Mouse (Mus musculus) hindbrain, postnatal 0 days (tissue): ENCODE data around the gene Pfkp. TPM values are rescaled to one million over a fixed set of nuclear protein-coding genes. Genes with fewer than 3 reads are reported as not detected.

ENCODE experiments used
- ATAC-seq: fragments of 200-750 bp; cut with Nextera tagmentation; 2 replicates; pipeline ENCODE4 v1.8.0; 2017; ENCODE audit warnings: mild to moderate bottlenecking, moderate TSS enrichment, moderate library complexity
- DNase-seq: peaks from one replicate; pipeline ENCODE4 v3.0.0-alpha.2; 2015; ENCODE audit warnings: low spot score
- H3K27ac ChIP-seq: fragments of 300-500 bp; sonication (generic); 2 replicates; pipeline ENCODE4 v1.5.1; 2014; ENCODE audit warnings: mild to moderate bottlenecking
- H3K27me3 ChIP-seq: fragments of 300-500 bp; sonication (generic); 2 replicates; pipeline ENCODE4 v1.6.1; 2014; ENCODE audit warnings: low read length, mixed read lengths; ENCODE audit not compliant: insufficient read depth
- H3K36me3 ChIP-seq: fragments of 300-500 bp; sonication (generic); 2 replicates; pipeline ENCODE4 v1.6.1; 2014; ENCODE audit warnings: low read length, mixed read lengths; ENCODE audit not compliant: insufficient read depth
- H3K4me1 ChIP-seq: fragments of 300-500 bp; sonication (generic); 2 replicates; pipeline ENCODE4 v1.6.1; 2014; ENCODE audit warnings: antibody characterized with exemption, low read length, mixed read lengths; ENCODE audit not compliant: insufficient read depth
- H3K4me2 ChIP-seq: fragments of 300-500 bp; sonication (generic); 2 replicates; pipeline ENCODE4 v1.6.1; 2014; ENCODE audit warnings: low read depth, mild to moderate bottlenecking, low read length, moderate library complexity, mixed read lengths
- H3K4me3 ChIP-seq: fragments of 300-500 bp; sonication (generic); 2 replicates; pipeline ENCODE4 v1.5.1; 2014; ENCODE audit warnings: low read length
- H3K9ac ChIP-seq: fragments of 300-500 bp; sonication (generic); replicated peaks from 2 replicates; pipeline ENCODE4 v1.6.1; 2014; ENCODE audit warnings: mild to moderate bottlenecking, low read length, moderate library complexity, mixed read lengths
- H3K9me3 ChIP-seq: fragments of 300-500 bp; sonication (generic); 2 replicates; pipeline ENCODE4 v1.6.1; 2016; ENCODE audit warnings: low read length, mixed read lengths
- CTCF ChIP-seq: IDR thresholded peaks from 2 replicates; pipeline ENCODE4 v1.5.1; 2016; ENCODE audit warnings: antibody characterized with exemption, control low read depth, low read depth
- WGBS: fragments of 180-500 bp; shearing (Covaris S2); extraction: QIAGEN DNeasy Blood & Tissue Kit; methylation state at CpG from one replicate; pipeline ENCODE4 v1.1.7; 2014; 5-methylcytosine and 5-hydroxymethylcytosine counted together
- polyA plus RNA-seq: library from polyadenylated mRNA; unstranded; fragments of >200 nt; fragmentation: Nextera tagmentation; extraction: Ambion mirVana; gene quantifications from 2 replicates; pipeline ENCODE4 v1.2.1, GENCODE M21; 2015
- total RNA-seq: library from RNA; depleted of rRNA; stranded (reverse); fragments of >200 nt; gene quantifications from 2 replicates; pipeline ENCODE4 v1.2.3, GENCODE M21; 2014

The Pfkp gene
- total and polyA plus RNA-seq, 2 experiments from 2014 or later, result 233 to 427 TPM

DNA sequence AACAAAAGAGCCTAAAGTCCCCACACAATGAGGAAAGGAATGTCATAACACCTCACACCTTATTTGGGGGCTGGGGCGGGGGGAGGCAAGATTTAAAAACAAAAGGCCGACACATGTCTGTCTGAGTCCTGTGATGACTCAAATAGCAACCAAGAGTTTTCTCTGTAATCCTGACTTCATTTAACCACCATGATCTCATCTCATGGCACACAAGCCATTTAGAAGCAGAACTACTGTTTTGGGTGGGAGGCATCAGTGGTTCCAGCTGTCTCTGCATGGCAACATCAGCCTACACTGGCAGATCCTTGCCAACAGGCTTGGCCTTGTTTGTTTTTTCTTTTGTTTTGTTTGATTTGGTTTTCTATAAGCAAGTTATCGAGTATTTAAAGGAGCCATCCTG, 29.9 kb downstream of the Pfkp start:
- peaks cover 27% of the 10 kb centered on the region for H3K36me3 ChIP-seq
- DNase-seq, result no peak
- H3K9ac ChIP-seq, result no peak overlapping the region
- no peak overlapping the region for H3K4me3 ChIP-seq
- no peaks in the 10 kb centered on the region for H3K9me3 ChIP-seq
- H3K27me3 ChIP-seq, result no peaks in the 10 kb centered on the region
- no peak for TF ChIP-seq CTCF
- no peaks in the 10 kb centered on the region for H3K4me1 ChIP-seq
- ATAC-seq, result no peak
- H3K27ac ChIP-seq, result no peak overlapping the region
- 86% methylated on average over 3 of the region's 3 CpGs for WGBS
- H3K4me2 ChIP-seq, result no peak overlapping the region

DNA sequence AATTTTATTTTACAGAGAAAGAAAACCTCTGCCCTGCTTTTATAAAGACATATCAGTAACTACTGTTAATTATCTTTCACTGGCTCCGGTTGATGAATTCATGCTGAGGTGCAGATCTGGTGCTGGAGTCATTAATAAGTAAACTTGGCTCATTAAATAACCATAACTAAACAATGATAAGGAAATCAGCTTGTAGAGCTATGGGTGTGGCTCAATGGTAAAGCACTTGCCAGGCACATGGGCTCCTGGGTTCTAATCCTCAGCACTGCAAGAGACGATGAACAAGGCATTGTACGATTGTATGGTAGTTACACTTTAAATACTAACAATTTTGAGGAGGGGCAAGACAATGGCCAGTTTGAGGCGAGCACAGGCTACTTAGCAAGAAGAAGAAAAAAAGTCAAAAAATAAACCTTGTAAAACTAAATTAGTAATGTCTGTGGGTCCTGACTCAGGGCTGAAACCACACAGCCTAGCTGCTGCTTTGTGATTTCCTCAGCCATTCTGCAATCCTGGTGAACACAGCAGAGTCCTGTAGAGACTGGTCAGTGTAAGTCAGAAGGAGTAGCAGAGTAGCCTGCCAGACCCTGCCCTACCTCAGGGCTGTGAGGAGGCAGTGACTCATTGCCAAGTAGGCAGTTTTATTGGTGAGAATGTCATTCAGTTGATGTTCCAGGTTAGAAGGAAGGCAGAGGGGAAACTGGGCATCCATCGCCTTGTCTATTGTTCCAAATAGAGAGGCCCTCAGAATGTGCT, 34.7 kb downstream of the Pfkp start:
- no peak for TF ChIP-seq CTCF
- ATAC-seq, result no peak
- Histone ChIP-seq H3K4me3 (no peak overlapping the region), H3K9me3 (no peaks in the 10 kb centered on the region), H3K36me3 (peaks cover 27% of the 10 kb centered on the region), H3K9ac (no peak overlapping the region), H3K27ac (no peak overlapping the region), H3K4me2 (no peak overlapping the region), H3K4me1 (no peaks in the 10 kb centered on the region), H3K27me3 (no peaks in the 10 kb centered on the region)
- WGBS, result 89% methylated on average over 5 of the region's 5 CpGs
- DNase-seq, result no peak

DNA sequence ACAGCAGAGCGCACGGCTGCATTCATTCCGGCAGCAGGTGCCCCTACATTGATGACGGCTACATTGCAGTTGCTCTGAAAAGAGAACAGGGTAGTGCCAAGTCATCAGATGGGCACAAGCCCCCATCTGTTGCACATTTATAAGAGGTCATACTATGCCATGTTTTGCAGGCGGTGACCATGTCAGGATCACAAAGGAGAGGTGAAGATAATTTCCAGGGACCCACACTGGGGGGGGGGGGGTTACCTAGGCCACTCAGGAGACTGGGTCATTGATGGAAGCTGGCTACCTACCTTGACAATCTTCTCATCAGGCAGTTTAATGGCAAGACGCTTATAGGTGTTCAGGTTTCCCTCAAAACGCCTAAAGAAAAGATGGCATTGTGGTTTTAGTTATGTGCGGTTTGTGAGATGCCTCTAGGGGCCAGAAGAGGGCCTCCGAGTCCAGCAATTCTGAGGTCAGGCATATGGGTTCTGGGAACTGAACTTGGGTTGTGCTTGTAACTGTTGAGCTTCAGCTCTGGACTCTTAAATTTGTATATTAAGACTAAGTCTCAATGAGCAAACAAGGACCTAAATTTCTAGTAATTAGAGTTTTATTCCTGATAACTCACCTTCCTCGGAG, 45.7 kb downstream of the Pfkp start:
- Histone ChIP-seq H3K4me1 (no peaks in the 10 kb centered on the region), H3K4me3 (no peak overlapping the region), H3K36me3 (peaks cover 29% of the 10 kb centered on the region), H3K9ac (no peak overlapping the region), H3K27me3 (no peaks in the 10 kb centered on the region), H3K27ac (no peak overlapping the region), H3K4me2 (no peak overlapping the region), H3K9me3 (no peaks in the 10 kb centered on the region)
- peak; percentile 24 for TF ChIP-seq CTCF
- DNase-seq (no peak), ATAC-seq (no peak)
- WGBS, result 87% methylated on average over 10 of the region's 10 CpGs

DNA sequence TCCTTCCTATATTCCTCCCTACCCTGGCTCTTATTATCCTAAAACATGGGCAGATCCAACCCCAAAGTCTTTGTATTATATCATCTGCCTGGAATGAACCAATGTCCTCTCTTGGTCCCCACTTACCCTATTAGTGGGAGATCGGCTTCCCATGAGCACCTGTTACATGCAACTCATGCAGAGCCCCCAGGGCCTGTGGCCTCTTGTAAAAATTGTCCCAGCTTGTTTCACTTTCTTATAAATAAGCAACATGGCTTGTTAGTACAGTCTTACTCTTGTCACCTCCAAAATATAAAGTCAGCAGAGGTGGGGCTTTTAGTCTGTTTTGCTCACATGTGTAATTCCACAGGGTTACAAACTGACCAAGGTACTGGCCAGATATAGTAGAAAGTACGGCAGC, 46.9 kb downstream of the Pfkp start:
- no peak for DNase-seq
- no peak overlapping the region for H3K27ac ChIP-seq
- H3K36me3 ChIP-seq, result peaks cover 37% of the 10 kb centered on the region
- 95% methylated on average over 2 of the region's 2 CpGs for WGBS
- H3K4me1 ChIP-seq, result no peaks in the 10 kb centered on the region
- no peak overlapping the region for H3K4me2 ChIP-seq
- ATAC-seq, result no peak
- no peaks in the 10 kb centered on the region for H3K27me3 ChIP-seq
- no peak for TF ChIP-seq CTCF
- no peak overlapping the region for H3K9ac ChIP-seq
- H3K9me3 ChIP-seq, result no peaks in the 10 kb centered on the region
- H3K4me3 ChIP-seq, result no peak overlapping the region

DNA sequence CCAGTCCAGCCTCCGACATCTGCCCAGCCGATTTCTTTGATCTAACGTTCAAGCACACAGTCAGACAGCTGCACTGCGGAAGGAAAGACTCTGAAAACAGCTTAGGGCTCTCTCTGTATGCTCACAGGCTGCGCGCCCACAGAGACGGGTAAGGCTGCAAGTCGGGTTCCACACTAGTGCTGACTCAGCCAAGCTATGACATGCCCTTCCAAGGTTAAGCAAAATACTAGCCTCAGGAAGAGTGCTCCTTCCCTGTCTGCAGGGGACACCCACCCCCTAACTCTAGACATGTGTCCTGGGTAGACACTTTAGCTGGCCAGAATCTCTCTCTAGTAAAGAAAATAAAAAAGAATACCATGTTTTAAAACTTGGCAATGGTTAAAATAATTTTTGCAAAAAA, 48.0 kb downstream of the Pfkp start:
- Histone ChIP-seq H3K27me3 (no peaks in the 10 kb centered on the region), H3K4me2 (no peak overlapping the region), H3K9me3 (no peaks in the 10 kb centered on the region), H3K4me3 (no peak overlapping the region), H3K27ac (no peak overlapping the region), H3K4me1 (no peaks in the 10 kb centered on the region), H3K9ac (no peak overlapping the region), H3K36me3 (peaks cover 43% of the 10 kb centered on the region)
- 88% methylated on average over 8 of the region's 8 CpGs for WGBS
- no peak for TF ChIP-seq CTCF
- ATAC-seq (no peak), DNase-seq (no peak)

DNA sequence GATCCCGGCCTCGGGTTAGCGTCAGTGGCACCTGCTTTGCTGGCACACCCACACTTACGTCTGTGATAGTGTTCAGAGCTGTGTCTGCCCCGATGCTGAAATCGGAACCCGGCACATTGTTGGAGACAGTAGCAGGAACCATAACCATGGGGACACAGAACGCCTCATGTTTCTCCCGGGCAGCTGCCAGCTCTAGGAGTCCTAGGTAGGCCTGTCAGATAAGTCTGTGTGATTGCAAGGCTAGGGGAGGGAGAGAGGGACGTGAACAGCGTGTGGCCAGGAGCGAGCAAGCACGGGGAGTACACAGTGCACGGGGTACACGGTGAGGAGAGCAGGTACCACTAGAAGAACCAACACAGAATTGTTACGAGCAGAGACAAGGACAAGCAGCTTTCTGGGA, 50.8 kb downstream of the Pfkp start:
- DNase-seq (no peak), ATAC-seq (no peak)
- no peaks in the 10 kb centered on the region for H3K27me3 ChIP-seq
- peaks cover 33% of the 10 kb centered on the region for H3K36me3 ChIP-seq
- no peaks in the 10 kb centered on the region for H3K9me3 ChIP-seq
- no peak overlapping the region for H3K9ac ChIP-seq
- no peak overlapping the region for H3K4me2 ChIP-seq
- WGBS, result 90% methylated on average over 16 of the region's 16 CpGs
- H3K4me1 ChIP-seq, result no peaks in the 10 kb centered on the region
- H3K27ac ChIP-seq, result no peak overlapping the region
- TF ChIP-seq CTCF, result no peak
- no peak overlapping the region for H3K4me3 ChIP-seq

DNA sequence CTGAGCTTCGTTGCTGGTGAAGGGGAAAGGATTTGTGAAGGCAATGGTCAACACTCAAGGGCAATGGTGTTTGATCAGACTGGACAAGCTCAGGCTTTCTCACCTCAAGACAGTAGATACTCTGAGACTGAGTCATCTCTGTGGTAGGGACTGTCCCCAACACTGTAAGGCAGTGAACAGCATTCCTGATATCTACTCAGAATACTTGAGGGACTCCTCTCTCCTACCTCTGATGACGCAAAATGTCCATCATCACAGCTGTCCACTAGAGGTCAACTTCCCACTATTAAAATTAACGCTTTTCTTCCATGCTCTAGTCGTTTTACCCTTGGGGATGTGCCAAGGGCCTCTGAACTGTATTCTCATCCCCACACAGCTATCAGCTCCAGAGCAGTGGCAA, 53.2 kb downstream of the Pfkp start:
- H3K27ac ChIP-seq, result no peak overlapping the region
- ATAC-seq (no peak), DNase-seq (no peak)
- H3K4me3 ChIP-seq, result no peak overlapping the region
- H3K27me3 ChIP-seq, result no peaks in the 10 kb centered on the region
- peaks cover 27% of the 10 kb centered on the region for H3K36me3 ChIP-seq
- no peak overlapping the region for H3K9ac ChIP-seq
- no peak overlapping the region for H3K4me2 ChIP-seq
- WGBS, result 84% methylated on average over 4 of the region's 4 CpGs
- no peaks in the 10 kb centered on the region for H3K4me1 ChIP-seq
- TF ChIP-seq CTCF, result no peak
- no peaks in the 10 kb centered on the region for H3K9me3 ChIP-seq
